Mouse (Mus musculus): ENCODE measurements at regions not wholly inside any gene's neighbourhood (a gene's known extent, or its start where the extent isn't known, plus 50 kb on each side); places are given as distances from the start of the nearest gene placed in this dataset.

GRCm38 (mm10) chr12:92645006-92645624 lies 796.2 kb upstream of the Sel1l start:
- DNase-seq (ENCODE audit: low read depth, low spot score): no peak

- no peak for DNase-seq (ENCODE audit: low read depth, low spot score)
These were observed 770.2 kb upstream of the Sel1l start for GRCm38 (mm10) chr12:92619120-92619519.

- peak; percentile 3 for DNase-seq (ENCODE audit: low read depth, low spot score)
These were observed 769.6 kb upstream of the Sel1l start for GRCm38 (mm10) chr12:92618519-92618918.

- DNase-seq (ENCODE audit: low read depth, low spot score): no peak
These were observed 752.7 kb upstream of the Sel1l start for GRCm38 (mm10) chr12:92601673-92602072.

GRCm38 (mm10) chr12:92589725-92590124 lies 740.8 kb upstream of the Sel1l start:
- DNase-seq (ENCODE audit: low read depth, low spot score): no peak

- no peak for DNase-seq (ENCODE audit: low read depth, low spot score)
These were observed 740.3 kb upstream of the Sel1l start for GRCm38 (mm10) chr12:92589305-92589704.

GRCm38 (mm10) chr12:92578596-92578995 lies 729.6 kb upstream of the Sel1l start:
- DNase-seq (ENCODE audit: low read depth, low spot score): no peak

Measured in ZHBTc4 (cell line).